Mouse (Mus musculus) cortical plate, adult 2 months (tissue): ENCODE results near the gene Ptrh1. TPM values are rescaled to one million over a fixed set of nuclear protein-coding genes. Genes with fewer than 3 reads are reported as not detected.

Experiments used
- H3K27ac ChIP-seq: fragments of 200-500 bp; 2 replicates; pipeline ENCODE4 v1.5.1; 2012; ENCODE audit warnings: low read length, control low read depth, inconsistent platforms; ENCODE audit not compliant: insufficient read depth
- H3K4me1 ChIP-seq: fragments of 200-500 bp; 2 replicates; pipeline ENCODE4 v1.6.1; 2011; ENCODE audit warnings: low read length; ENCODE audit not compliant: control insufficient read depth, insufficient read depth
- H3K4me3 ChIP-seq: fragments of 200-500 bp; 2 replicates; pipeline ENCODE4 v1.5.1; 2011; ENCODE audit warnings: mild to moderate bottlenecking, low read length, control low read depth; ENCODE audit not compliant: insufficient read depth
- CTCF ChIP-seq: fragments of 200-500 bp; IDR thresholded peaks from 2 replicates; pipeline ENCODE4 v1.5.1; 2011; ENCODE audit warnings: mild to moderate bottlenecking, control low read depth, low read length; ENCODE audit not compliant: insufficient read depth; ENCODE audit errors: extremely low read depth
- POLR2A ChIP-seq: fragments of 200-500 bp; IDR thresholded peaks from 2 replicates; pipeline ENCODE4 v1.6.1; 2011; ENCODE audit warnings: mild to moderate bottlenecking, low read length, control low read depth; ENCODE audit not compliant: insufficient read depth; ENCODE audit errors: extremely low read depth
- polyA plus RNA-seq: library from polyadenylated mRNA; depleted of rRNA; stranded (reverse); fragments of >200 nt; gene quantifications from 2 replicates; pipeline ENCODE4 v1.2.3, GENCODE M21; 2012; rRNA removed

The Ptrh1 gene
- polyA plus RNA-seq, 1 experiment: 5.4 TPM

DNA sequence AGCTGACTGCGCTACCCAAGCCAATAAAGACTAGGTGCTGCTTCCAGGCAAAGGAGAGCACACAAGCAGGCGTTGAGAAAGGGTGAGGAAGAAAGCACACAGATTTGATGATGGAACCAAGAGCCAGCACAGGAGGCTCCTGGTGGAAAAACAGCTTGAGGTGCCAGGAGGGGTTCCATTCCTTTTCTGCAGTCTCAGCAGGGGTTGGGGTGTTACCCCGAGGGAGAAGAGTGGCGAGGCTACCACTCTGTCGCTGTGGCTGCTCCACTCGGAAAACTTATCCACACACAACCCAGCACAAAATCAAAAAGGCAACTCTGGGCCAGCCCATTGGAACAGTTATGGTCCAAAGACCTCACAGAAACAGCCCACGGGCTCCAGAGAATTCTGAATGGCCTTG, 42.0 kb downstream of the Ptrh1 start:
- TF ChIP-seq POLR2A (no peak), CTCF (no peak)
- Histone ChIP-seq H3K27ac (peak overlapping the region; percentile 26), H3K4me3 (no peak overlapping the region), H3K4me1 (peaks cover 9% of the 10 kb centered on the region)

DNA sequence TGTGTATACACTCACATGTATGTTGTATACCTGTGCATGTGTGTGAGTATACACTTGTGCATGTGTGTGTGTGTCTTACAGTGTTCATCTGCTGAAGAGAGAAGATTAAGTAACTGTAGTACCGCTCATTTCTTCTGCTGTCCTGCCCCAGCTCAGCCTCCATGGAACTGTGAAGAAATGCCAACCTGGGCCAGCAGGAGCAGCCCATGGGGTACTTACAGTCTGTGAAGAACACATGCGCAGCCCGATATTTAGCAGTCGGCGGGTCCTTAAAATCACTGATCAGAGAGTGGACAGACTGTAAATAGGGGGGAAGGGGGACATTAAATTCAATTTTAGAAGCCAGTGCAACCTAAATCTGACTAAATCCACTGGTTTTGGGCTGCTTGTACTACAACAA, 42.6 kb downstream of the Ptrh1 start:
- H3K4me1 ChIP-seq: peaks cover 9% of the 10 kb centered on the region

DNA sequence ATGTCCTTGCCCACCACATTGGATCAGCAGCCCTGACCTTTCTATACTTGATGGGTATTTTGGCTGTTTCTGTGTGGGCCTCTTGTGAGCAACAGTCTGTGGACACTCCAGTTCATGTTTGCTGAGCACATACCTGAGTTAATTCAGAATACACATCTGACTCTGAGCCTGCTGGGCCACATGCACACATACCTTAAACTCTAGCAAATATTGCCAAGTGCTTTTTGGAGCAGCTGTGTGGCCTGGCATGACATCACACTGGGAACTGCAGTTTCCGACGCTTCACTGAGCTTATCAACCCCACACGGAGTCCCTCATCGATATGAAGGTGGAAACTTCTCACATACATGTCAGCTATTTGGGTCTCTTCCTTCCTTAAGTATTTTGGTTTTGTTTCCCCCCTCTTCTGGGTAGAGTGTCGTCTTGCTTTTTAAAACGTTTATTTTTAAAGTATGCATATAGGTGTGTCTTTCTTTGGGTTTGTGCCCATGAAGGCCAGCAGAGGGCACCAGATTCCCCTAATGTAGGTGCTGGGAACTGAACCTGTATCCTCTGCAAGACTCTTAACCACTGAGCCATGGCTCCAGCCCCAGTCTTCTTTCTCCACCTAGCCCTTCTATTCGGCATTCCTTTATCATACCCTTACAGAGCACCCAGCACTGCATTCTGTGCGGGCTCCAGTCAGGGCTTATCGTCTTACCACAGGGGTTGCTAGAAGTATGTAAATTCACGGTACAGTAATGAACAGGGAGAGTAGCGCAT, 45.6 kb downstream of the Ptrh1 start:
- no peak overlapping the region for H3K4me3 ChIP-seq
- H3K4me1 ChIP-seq: peaks cover 17% of the 10 kb centered on the region
- TF ChIP-seq CTCF (peak; percentile 49), POLR2A (no peak)
- no peak overlapping the region for H3K27ac ChIP-seq

More for the DNA sequence above, 42.6 kb downstream of the Ptrh1 start:
- TF ChIP-seq POLR2A (no peak), CTCF (no peak)
- Histone ChIP-seq H3K4me3 (no peak overlapping the region), H3K27ac (no peak overlapping the region)

DNA sequence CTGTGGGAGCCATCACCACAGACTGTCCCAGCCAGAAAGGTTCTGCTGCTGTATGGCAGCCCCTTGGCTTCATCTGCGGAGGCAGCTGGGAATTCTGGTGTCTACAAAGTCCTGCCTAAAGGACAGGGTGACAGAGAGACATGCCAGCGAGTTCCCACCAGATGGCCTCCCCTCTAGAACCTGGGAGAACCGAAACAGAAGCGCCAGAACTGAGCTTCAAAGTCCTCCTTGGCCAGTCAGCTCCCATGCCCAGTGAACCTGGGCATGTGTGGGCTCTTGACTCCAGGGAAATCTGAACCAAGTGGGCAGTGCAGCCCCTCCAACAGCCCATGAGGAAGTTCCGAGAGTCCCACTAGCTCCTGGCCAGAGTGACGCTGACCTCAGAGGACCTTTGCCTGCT, 47.1 kb downstream of the Ptrh1 start:
- peaks cover 11% of the 10 kb centered on the region for H3K4me1 ChIP-seq
- no peak overlapping the region for H3K27ac ChIP-seq
- TF ChIP-seq POLR2A (no peak), CTCF (no peak)
- H3K4me3 ChIP-seq: no peak overlapping the region

DNA sequence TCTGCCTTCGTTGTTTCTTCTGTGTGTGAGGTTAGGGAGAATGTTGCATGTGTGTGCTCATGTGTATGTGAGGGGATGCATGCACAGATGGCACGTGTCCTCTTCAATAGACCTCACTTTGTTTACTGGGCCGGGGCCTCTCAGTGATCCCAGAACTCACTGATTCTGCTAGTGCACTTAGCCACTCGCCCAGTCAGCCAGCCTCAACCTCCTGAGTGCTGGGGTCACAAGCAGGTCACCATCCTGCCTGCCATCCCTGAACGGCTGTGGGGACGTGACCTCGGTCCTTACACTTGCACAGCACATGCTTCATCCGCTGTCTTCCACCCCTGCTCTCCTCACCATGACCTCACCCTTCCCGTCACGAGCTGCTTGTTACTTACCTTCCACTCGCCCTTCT, 47.6 kb downstream of the Ptrh1 start:
- TF ChIP-seq POLR2A (no peak), CTCF (no peak)
- Histone ChIP-seq H3K27ac (0 out of 2 replicates have a peak overlapping the region, but pooled peaks have one; percentile 24), H3K4me1 (peaks cover 11% of the 10 kb centered on the region), H3K4me3 (no peak overlapping the region)

DNA sequence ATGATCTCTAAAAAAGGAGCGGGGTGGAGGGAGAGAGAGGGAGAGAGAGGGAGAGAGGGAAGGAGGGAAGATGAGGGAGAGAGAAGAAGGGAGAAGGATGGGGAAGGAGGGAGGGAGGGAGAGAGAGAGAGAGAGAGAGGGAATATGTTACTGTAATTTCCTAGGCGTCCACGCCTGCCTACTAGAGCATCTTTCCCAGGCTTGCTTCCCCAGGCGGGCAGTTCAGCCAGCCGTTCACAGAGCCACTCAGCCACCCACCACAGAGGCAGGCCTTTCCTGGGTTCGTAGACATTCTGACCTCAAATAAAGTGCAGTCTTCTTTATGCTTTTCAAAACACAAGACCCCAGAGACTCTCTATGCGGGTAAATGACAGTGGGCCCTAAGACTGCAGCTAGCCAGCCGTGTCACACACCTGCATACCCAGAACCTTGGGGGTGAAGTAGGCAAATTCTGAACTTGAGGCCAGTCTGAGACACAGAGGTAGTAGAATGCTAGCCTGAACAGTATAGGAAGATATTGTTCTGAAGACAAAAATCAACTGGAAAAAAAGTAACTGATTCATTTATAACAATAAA, 48.1 kb downstream of the Ptrh1 start:
- Histone ChIP-seq H3K4me1 (peaks cover 11% of the 10 kb centered on the region), H3K27ac (0 out of 2 replicates have a peak overlapping the region, but pooled peaks have one; percentile 24), H3K4me3 (no peak overlapping the region)
- no peak for TF ChIP-seq CTCF
- TF ChIP-seq POLR2A: no peak

DNA sequence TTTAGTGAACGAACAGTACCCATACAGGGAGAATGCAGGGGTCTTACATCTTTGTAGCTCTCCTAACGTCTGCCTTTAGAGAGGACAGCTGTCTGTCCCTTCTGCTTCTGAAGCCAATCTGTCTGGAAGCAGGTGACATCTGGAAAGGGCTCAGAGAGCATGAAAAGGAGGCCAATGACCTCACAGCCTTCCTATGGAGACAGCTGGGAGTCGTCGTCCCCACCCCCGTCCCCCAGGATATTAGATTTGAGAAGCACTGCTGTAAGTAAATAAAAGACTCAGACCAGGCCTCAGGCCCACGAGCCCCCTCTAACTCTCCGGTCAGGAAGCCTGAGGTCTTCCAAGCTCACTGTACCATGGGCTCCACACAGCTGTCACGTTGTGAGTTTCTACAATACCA, 48.6 kb downstream of the Ptrh1 start:
- TF ChIP-seq POLR2A: no peak
- TF ChIP-seq CTCF: no peak
- Histone ChIP-seq H3K4me1 (peaks cover 15% of the 10 kb centered on the region), H3K27ac (no peak overlapping the region), H3K4me3 (no peak overlapping the region)

DNA sequence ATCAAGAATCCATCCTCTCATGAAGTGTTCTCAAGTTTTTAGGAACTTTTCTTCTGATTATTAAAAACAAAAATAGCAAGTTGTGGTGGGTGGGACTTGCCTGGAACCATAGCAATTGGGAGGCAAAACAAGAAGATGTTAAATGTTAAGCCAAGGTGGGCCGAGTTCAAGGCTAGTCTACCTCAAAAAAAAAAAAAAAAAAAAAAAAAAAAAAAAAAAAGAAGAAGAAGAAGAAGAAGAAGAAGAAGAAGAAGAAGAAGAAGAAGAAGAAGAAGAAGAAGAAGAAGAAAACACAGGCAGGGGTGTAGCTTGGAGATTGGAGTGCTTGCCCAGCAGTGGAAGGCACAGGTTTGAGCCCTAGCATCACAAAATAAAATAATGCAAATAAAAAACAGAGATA, 49.2 kb downstream of the Ptrh1 start:
- no peak for TF ChIP-seq POLR2A
- H3K27ac ChIP-seq: no peak overlapping the region
- no peak overlapping the region for H3K4me3 ChIP-seq
- peaks cover 17% of the 10 kb centered on the region for H3K4me1 ChIP-seq

DNA sequence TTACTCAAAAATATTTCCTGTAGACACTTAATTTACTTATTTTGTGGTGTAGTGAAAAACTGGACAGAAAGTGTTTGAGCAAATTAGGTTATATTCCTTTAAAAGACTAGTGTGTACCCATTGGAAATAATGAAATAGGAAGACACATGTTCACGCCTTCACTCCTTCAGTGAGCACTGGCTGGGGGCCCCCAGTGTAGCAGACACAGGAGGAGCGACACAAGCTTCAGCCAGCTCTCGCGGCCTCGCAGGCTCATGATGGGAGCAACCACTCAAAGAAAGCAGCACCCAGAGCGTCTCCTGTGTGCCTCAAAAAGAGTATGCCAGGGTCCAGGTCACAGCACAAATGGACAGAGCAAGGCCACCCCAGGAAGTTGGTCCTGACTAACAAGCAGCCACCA, 50.2 kb downstream of the Ptrh1 start:
- Histone ChIP-seq H3K4me3 (no peak overlapping the region), H3K27ac (no peak overlapping the region), H3K4me1 (peaks cover 20% of the 10 kb centered on the region)
- TF ChIP-seq POLR2A (no peak), CTCF (no peak)

Other genes starting within 250 kb of the Ptrh1 start
- 39.2 and 46.7 TPM in 2 replicates for gene Fam102a, start 240.5 kb upstream of the Ptrh1 start, polyA plus RNA-seq
- 153 and 155 TPM in 2 replicates for gene Dpm2, start 204.9 kb upstream of the Ptrh1 start, polyA plus RNA-seq
- 31.3 and 37.6 TPM in 2 replicates for gene Pip5kl1, start 201.0 kb upstream of the Ptrh1 start, polyA plus RNA-seq
- 1.0 TPM in 2 replicates for gene 9430097D07Rik, start 200.1 kb upstream of the Ptrh1 start, polyA plus RNA-seq
- gene St6galnac4, start 188.7 kb upstream of the Ptrh1 start, polyA plus RNA-seq: 34.8 and 36.6 TPM in 2 replicates
- 101 and 110 TPM in 2 replicates for gene St6galnac6, start 176.1 kb upstream of the Ptrh1 start, polyA plus RNA-seq
- gene Ak1, start 154.0 kb upstream of the Ptrh1 start, polyA plus RNA-seq: 118 and 127 TPM in 2 replicates
- gene Eng, start 129.2 kb upstream of the Ptrh1 start, polyA plus RNA-seq: 35.1 and 39.0 TPM in 2 replicates
- gene Fpgs, start 71.6 kb upstream of the Ptrh1 start, polyA plus RNA-seq: 16.4 and 17.7 TPM in 2 replicates
- 260 and 329 TPM in 2 replicates for gene Cdk9, start 62.7 kb upstream of the Ptrh1 start, polyA plus RNA-seq
- 29.7 and 31.5 TPM in 2 replicates for gene Sh2d3c, start 54.7 kb upstream of the Ptrh1 start, polyA plus RNA-seq
- 3.5 and 4.2 TPM in 2 replicates for gene 6330409D20Rik, start 34.8 kb upstream of the Ptrh1 start, polyA plus RNA-seq
- 54.9 and 58.9 TPM in 2 replicates for gene Tor2a, start 18.6 kb upstream of the Ptrh1 start, polyA plus RNA-seq
- 1.8 and 2.2 TPM in 2 replicates for gene Ttc16, start 153 bp upstream of the Ptrh1 start, polyA plus RNA-seq
- 0.11 and 0.35 TPM in 2 replicates for gene Cfap157, start 8.6 kb downstream of the Ptrh1 start, polyA plus RNA-seq
- gene Stxbp1, start 71.5 kb downstream of the Ptrh1 start, polyA plus RNA-seq: 709 and 713 TPM in 2 replicates
- 27.1 and 29.0 TPM in 2 replicates for gene Fam129b, start 100.3 kb downstream of the Ptrh1 start, polyA plus RNA-seq
- 484 and 506 TPM in 2 replicates for gene Rpl12, start 185.8 kb downstream of the Ptrh1 start, polyA plus RNA-seq
- gene Lrsam1, start 185.8 kb downstream of the Ptrh1 start, polyA plus RNA-seq: 25.6 and 25.9 TPM in 2 replicates
- 47.5 TPM in 2 replicates for gene Slc2a8, start 206.3 kb downstream of the Ptrh1 start, polyA plus RNA-seq